Mouse (Mus musculus) kidney, adult 18-20 months (tissue): ENCODE measurements around the gene Gtf2i.
"Not testable (repeated sequence)": the region's sequence is repeated elsewhere in the genome, so short reads cannot be mapped to it uniquely, and the experiment has no call there.

ENCODE experiments used
- DNase-seq: peaks from one replicate; pipeline ENCODE4 v3.0.0; 2021

Gtf2i gene

GRCm38 (mm10) chr5:134314688-134315622 lies at the start of gene Gtf2i:
TSS of gene Gtf2i (minus strand) at chr5:134314760.
- DNase-seq: peak; percentile 92

GRCm38 (mm10) chr5:134359101-134359500 lies 44.5 kb upstream of the Gtf2i start:
- DNase-seq: no peak

- DNase-seq: not testable (repeated sequence)
Measured at GRCm38 (mm10) chr5:134355372-134355771, 40.8 kb upstream of the Gtf2i start.

DNA sequence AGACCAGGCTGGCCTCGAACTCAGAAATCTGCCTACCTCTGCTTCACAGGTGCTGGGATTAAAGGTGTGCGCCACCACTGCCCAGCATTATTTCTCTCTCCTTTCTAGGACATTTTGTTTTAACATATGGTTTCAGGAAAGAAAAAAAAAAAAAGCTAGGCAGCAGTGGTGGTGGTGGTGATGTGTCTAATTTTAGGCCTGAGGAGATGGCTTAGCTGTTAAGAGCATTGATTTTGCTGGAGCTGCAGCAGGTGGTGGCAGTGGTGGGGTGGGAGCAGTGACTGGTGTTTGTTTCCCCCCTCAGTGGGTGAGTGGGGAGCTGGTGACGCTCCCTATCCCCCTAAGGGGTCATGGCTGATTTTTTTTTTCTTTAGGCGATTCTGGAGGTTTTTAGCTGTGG lies 38.6 kb upstream of the Gtf2i start:
- no peak for DNase-seq

DNA sequence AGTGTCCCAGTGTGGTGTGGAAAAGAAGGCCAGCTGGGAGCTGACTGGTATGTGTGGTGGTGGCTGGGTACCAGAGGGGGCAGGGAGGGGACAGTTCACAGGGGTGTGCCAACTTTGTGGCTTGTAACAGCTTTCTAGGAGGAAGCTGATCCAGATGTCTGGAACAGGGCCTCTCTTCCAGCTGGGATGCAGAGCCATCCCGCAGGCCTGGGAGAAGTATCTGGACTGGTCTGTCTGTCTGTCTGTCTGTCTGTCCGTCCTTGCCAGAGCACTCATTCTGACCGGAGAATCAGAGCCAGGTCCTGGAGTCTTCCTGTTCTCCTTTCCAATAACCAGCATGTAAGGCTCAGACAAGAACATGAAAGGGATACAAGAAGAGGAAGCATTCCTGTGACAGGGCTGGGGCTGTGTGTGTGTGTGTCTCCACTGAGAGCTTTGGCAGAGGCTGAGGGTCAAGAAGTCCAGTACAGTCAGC lies 38.0 kb upstream of the Gtf2i start:
- DNase-seq: no peak

DNA sequence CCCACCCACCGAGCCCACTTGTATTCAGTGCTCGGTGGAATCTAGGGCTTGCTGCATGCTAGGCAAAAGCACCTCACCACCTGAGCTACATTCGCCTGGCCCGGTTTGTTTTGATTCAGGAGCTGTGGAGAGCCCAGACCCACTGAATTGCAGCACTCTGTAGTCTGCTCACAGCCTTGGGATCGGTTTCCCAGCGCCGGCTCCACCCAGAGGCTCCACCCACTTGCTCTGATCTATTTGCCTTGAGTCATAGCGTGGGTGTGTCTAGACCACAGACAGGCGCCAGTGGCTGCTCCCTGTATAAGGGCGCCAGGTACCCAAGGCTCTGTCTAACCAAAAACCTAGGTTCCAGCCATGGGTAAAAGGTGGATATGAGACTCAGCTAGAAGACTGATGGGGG lies 36.1 kb upstream of the Gtf2i start:
- peak; percentile 48 for DNase-seq

DNA sequence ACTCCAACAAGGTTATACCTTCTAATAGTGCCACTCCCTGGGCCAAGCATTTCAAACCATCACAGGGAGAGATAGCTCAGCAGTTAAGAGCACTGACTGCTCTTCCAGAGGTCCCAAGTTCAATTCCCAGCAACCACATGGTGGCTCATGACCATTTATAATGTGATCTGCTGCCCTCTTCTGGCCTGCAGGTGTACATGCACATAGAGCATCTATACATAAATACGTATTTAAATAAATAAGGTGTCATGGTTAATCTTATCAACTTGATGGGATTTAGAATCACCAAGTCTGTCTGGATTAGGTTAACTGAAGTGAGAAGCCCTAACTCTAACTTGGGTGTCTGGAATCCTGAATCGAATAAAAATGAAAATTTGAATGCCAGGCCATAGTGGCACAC lies 32.5 kb upstream of the Gtf2i start:
- no peak for DNase-seq

GRCm38 (mm10) chr5:134345449-134345848 lies 30.9 kb upstream of the Gtf2i start:
- DNase-seq: no peak

- no peak for DNase-seq
Measured at GRCm38 (mm10) chr5:134344076-134344475, 29.5 kb upstream of the Gtf2i start.

GRCm38 (mm10) chr5:134343530-134343929 lies 29.0 kb upstream of the Gtf2i start:
- not testable (repeated sequence) for DNase-seq

- no peak for DNase-seq
Measured at GRCm38 (mm10) chr5:134342503-134343205, 28.1 kb upstream of the Gtf2i start.

GRCm38 (mm10) chr5:134341721-134342120 lies 27.2 kb upstream of the Gtf2i start:
- DNase-seq: no peak

- DNase-seq: no peak
Measured at GRCm38 (mm10) chr5:134341321-134341720, 26.8 kb upstream of the Gtf2i start.

DNA sequence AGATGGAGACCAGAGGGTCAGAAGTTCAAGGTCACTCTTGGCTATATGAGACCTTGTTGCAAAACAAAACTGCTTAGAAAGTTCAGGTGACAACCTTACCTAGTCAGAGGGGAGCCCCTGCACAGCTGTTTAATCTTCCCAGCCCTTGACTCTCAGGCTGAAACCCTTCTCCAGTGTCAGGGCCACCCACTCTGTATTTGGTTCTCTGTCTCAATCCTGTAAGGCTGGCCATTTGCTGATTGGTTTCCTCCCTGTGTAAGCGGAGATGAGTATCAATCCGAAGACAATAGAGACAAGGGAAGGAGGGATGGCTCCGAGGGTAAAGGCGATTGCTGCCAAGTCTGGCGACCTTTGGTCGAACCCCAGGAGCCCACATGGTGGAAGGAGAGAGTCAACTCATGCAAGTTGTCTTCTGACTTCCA lies 25.6 kb upstream of the Gtf2i start:
- DNase-seq: peak; percentile 39

GRCm38 (mm10) chr5:134337012-134337411 lies 22.5 kb upstream of the Gtf2i start:
- not testable (repeated sequence) for DNase-seq

- DNase-seq: no peak
Measured at GRCm38 (mm10) chr5:134332743-134333142, 18.2 kb upstream of the Gtf2i start.

DNA sequence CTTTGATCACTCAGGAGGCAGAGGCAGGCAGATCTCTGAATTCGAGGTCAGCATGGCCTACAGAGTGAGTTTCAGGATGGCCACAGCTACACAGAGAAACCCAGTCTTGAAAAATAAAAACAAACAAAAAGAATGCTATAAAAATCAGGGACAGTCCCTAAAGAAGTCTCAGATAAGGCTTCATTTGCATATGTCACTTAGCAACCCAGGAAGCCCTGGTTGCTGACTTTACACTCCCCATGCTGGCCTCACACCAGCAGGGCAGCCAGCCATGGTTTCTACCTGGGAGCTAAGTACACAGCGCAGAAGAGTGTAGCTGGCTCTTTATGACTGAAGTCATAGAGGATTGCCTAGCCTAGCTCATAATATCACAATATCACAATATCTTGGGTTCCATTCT lies 15.5 kb upstream of the Gtf2i start:
- DNase-seq: no peak

DNA sequence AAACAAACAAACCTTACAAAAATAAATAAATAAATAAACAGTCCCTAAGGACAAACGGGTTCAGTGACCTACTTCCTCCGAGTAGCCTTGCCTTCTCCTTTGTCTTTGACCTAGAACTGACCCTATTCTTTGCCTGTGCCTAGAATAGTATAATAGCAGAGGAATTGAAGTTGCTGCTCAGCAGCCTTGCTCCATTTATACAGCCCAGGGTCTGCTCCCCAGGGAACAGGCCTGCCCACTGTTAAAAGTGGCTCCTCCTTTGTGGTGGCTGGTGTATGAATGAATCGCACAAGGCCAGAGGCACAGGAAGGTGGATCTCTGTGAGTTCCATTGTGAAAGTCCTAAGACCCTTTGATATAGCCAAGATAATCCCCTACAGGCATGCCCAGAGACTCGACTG lies 14.8 kb upstream of the Gtf2i start:
- no peak for DNase-seq

GRCm38 (mm10) chr5:134328482-134329001 lies 14.0 kb upstream of the Gtf2i start:
- no peak for DNase-seq

DNA sequence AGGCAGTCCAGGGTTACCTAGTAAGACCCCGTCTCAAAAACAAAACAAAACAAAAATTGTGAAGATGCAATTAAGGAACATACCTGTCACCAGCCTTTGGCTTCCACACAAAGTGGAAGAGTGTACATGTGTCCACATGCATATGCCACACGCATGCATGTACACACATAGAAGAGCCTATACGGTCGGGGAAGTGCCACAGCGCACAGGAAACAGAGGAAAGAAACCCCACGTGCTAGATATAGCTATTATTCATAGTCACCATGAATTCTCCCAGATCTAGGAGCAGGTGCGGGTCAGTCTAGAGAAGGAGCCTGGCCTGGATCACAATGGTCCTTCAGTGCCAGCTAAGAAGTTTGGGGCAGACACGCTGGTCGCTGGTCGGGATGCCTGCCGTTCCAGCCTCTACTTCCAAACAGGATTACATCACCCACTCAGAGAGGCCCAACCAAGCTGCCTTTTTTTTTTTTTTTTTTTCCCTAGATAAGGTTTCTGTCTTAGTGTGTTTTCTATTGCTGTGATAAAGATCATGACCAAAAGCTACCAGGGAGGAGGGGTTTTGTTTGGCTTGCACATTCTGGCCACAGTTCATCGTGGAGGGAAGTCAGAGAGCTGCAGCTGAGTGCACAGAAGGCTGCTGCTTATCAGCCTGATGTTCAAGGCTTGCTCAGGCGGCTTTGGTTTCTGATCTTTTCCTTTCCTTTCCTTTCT lies 11.5 kb upstream of the Gtf2i start:
- no peak for DNase-seq

DNA sequence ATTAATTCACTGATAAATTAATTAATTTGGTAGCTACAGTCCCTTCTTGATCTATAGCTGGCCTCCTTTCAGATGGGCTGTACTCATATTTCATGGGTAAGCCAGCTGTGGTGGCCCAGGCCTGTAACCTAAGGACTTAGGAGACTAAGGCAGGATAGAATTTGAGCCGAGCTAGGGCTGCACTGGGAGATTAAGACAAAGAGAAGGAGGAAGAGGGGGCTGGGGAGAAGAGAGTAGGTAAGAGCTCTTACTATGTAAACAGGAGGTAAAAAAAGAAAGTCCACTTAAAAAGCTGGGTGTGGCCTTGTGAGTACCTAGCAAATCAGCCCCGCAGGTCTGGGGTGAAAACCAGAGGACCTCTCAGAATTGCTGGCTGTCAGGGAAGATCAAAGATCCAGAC lies 9.3 kb upstream of the Gtf2i start:
- no peak for DNase-seq

DNA sequence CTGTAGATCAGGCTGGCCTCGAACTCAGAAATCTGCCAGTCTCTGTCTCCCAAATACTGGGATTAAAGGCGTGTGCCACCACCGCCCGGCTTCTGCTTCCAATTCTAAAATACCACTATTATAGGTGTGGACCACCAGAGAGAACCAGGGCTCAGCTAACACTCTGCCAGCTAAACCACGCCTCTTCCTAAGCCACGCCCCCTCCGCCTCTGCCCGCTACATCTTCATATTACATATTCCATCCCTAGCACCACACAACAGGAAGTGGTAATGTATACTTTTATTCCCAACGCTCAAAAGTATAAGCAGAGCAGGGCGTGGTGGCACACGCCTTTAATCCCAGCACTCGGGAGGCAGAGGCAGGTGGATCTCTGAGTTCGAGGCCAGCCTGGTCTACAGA lies 8.8 kb upstream of the Gtf2i start:
- no peak for DNase-seq

GRCm38 (mm10) chr5:134322355-134322754 lies 7.8 kb upstream of the Gtf2i start:
- no peak for DNase-seq
